Mouse (Mus musculus) liver, postnatal 0 days (tissue): ENCODE data around the gene Stk11ip.

Source experiments
- CTCF ChIP-seq: sonication (generic); IDR thresholded peaks from 2 replicates; pipeline ENCODE4 v1.5.1; 2016; ENCODE audit warnings: antibody characterized with exemption, low read depth
- EP300 ChIP-seq: IDR thresholded peaks from 2 replicates; pipeline ENCODE4 v1.6.1; 2016; ENCODE audit warnings: antibody characterized with exemption, low read depth, mild to moderate bottlenecking

DNA sequence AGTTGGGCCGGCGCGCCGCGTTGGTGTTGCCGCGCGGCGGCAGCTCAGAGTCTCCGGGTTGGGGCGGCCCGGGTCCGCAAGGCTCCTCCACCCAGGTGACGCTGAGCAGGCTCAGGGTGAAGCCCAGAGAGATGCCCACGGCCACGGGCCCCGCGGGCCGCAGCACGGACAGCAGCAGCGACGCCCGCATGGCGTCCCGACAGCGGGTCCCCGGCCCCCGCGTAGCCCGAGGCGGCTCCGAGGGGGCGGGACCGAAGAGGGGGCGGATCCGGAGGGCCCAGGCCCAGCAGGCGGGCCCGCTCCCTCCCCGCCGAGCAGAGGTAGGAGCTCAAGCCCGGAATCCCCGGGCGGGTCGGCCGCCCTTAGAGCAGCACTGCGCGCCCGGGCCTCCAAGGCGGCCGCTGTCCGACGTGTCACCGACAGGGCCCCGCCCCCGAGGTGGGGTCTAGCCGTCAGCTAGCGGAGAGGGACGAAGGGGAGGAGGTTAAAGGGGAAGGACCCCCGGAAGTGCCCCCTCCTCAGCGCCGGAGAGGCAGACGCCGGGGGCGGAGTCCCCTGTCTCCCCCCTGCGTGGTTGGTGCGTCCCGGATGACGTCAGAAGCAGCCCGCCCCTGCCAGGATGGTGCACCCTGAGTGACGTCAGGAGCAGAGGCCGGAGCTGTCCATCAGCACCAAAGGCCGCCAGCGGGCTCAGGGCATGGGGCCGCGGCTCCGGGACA lies 42.3 kb upstream of the Stk11ip start, which contains the start of the genes Chpf and Tmem198:
- TF ChIP-seq CTCF (no peak), EP300 (no peak)
